Mouse (Mus musculus) lung, adult 2 months (tissue): ENCODE measurements at regions not wholly inside any gene's neighbourhood (a gene's known extent, or its start where the extent isn't known, plus 50 kb on each side); places are given as distances from the start of the nearest gene placed in this dataset.
"Not testable (repeated sequence)": the region's sequence is repeated elsewhere in the genome, so short reads cannot be mapped to it uniquely, and the experiment has no call there.

Experiments used
- DNase-seq: peaks from one replicate; pipeline ENCODE4 v3.0.0; 2022
- H3K4me1 ChIP-seq: fragments of 200-500 bp; 2 replicates; pipeline ENCODE4 v1.6.1; 2011; ENCODE audit warnings: low read length; ENCODE audit not compliant: control insufficient read depth, insufficient read depth
- H3K4me3 ChIP-seq: fragments of 200-500 bp; replicated peaks from 2 replicates; pipeline ENCODE3; 2011; ENCODE audit warnings: low read depth, mild to moderate bottlenecking, control low read depth, low read length; ENCODE audit errors: extremely low read depth
- CTCF ChIP-seq: fragments of 200-500 bp; IDR thresholded peaks from 2 replicates; pipeline ENCODE4 v1.5.1; 2011; ENCODE audit warnings: mild to moderate bottlenecking, low read length, control low read depth; ENCODE audit not compliant: insufficient read depth
- POLR2A ChIP-seq: fragments of 200-500 bp; IDR thresholded peaks from 2 replicates; pipeline ENCODE4 v1.6.1; 2011; ENCODE audit warnings: low read depth, mild to moderate bottlenecking, control low read depth, low read length, borderline replicate concordance; ENCODE audit errors: extremely low read depth
- WGBS: fragments of 180-500 bp; shearing (Covaris S2); methylation state at CpG from one replicate; pipeline ENCODE4 v1.1.7; 2018; 5-methylcytosine and 5-hydroxymethylcytosine counted together

DNA sequence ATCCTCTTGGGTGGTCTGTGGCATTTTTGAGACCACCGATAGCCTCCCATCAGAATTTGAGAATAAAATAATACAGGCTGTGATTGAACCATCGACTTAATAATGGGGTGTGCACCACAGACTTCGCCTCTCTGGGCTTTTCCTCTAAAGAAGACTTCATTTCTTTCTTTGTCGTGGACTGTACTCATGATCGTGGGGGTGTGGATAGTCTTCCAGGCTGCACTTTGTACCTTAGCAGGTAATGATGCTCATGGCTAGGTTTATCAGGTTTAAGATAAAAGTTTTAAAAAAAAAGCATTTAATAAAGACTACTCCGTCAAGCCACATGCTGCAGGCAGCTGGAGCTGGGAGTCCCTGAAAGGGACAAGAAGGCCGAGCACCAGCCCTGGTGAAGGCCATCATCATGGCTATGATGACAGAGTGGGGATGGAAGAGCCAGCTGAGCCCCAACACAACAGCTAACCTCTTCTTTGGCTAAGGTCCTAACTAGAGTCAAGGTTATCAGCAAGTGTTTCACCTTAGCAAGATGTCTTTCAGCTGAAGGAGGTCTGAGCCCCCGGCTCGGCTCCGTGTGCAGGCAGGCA lies 153.4 kb downstream of the Bcl2l11 start:
- H3K4me1 ChIP-seq = peaks cover 6% of the 10 kb centered on the region; the same call in 1 of the 2 replicates
- WGBS = 80% methylated on average over 10 of the region's 10 CpGs
- DNase-seq = no peak
- TF ChIP-seq POLR2A = no peak
- no peak for TF ChIP-seq CTCF
- no peak overlapping the region for H3K4me3 ChIP-seq

DNA sequence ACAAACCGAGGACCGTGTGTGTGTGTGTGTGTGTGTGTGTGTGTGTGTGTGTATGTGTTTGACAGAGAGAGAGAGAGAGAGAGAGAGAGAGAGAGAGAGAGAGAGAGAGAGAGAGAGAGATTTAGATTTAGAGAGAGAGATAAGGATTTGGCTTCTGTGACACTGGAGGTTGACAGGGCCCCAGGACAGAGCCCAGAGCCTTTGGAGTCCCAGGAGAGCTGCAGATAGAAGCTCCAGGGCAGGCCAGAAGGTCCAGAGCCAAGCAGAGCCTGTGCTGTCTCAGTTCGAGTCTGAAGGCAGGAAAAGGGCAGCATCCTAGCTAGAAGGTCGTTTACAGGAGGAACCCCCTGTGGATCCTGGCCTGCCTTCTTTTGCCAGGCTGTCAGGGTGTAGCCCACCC lies 156.8 kb downstream of the Bcl2l11 start:
- no peaks in the 10 kb centered on the region for H3K4me1 ChIP-seq
- TF ChIP-seq CTCF = no peak
- TF ChIP-seq POLR2A = no peak
- 45% methylated on average over 4 of the region's 4 CpGs for WGBS
- H3K4me3 ChIP-seq = no peak overlapping the region
- DNase-seq = no peak

DNA sequence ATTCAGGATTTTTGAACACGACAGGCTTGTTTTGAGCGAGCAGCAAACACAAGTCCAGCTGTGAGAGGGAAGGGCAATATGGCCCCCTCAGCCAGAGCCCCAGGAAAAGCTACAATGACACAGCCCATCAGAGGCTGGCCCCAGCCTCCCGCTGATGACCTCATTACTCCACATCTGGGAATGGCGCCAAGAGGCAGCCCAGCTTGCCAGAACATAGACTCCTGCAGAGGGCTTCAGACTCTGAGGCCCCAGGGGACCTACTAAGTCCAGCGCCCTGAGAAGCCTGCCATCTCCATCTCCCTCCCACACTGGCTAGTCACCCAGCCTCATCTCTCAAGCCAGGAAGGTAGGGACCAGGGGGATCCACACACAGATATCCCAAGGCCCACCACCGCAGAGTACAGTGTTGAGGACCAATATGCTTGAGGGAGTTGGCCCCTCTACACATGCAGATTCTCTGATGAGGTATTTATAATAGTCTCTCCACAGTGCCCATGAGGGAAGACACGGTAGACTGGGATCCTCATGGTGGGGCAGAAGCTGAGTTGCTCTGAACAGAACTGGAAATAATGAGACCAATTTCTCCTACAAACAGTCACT lies 159.1 kb downstream of the Bcl2l11 start:
- Histone ChIP-seq H3K4me3 (no peak overlapping the region), H3K4me1 (no peaks in the 10 kb centered on the region)
- WGBS = 34% methylated on average over 7 of the region's 7 CpGs
- no peak for TF ChIP-seq POLR2A
- peak; percentile 64 for DNase-seq

DNA sequence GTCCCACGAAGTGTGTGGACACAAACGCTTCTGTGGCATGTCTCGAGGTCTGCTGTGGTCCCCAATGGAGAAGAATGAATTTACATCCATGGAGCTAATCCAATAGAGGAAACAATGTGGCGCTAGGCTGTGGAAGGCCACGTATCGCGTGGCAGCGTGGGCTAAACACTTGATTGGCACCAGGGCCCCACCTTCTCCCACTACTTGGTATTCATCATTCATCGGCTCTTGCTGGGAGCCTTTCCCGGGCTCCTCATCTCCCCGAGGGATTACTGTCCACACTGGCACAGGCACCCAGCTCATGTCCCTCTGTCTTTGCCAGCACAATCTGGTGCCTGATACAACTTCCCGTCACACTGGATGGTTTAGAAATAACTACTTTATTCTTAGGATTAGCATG lies 159.6 kb downstream of the Bcl2l11 start:
- TF ChIP-seq POLR2A (no peak), CTCF (no peak)
- no peak for DNase-seq
- no peaks in the 10 kb centered on the region for H3K4me1 ChIP-seq
- H3K4me3 ChIP-seq = no peak overlapping the region
- WGBS = 88% methylated on average over 12 of the region's 12 CpGs

DNA sequence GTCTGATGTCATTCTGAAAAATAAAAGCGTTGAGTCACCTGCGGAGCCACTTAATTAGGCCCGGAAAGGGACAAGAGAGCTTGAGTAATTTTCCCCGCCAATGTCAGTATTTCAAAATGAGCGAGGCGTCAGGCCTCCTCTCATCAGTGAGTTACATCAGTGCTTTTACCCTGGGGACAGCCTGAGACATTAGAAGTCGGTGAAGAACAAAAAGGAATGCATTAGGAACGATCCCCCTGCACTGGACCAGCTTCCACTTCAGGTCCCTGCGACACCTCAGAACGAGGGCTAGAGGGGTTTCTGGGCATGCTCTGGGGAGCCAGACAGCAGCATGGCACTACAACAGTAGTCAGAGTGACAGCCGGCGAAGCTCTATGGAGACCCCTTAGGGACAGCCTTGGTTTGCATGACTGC lies 162.3 kb downstream of the Bcl2l11 start:
- DNase-seq = no peak
- 62% methylated on average over 12 of the region's 12 CpGs for WGBS
- Histone ChIP-seq H3K4me1 (no peaks in the 10 kb centered on the region), H3K4me3 (no peak overlapping the region)
- TF ChIP-seq POLR2A = no peak
- TF ChIP-seq CTCF = no peak

DNA sequence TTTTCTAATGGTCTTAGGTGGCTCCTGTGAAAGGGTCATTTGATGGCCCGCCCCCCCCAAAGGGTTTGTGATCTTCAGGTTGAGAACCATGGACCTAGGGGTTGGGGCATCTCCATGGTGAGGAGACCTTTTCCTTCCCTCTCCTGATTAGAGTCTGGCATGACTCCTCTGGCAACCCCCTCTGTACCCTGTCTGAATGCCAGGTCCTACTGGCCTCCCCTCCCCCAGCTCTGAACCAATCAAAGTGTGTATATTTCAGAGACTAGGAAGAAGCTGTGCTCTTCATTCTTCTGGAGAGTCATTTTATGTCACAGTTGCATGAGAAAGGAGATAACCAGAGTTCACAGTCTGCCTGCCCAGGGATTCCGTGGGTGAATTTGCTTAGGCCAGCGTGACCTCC lies 164.8 kb downstream of the Bcl2l11 start:
- H3K4me3 ChIP-seq = no peak overlapping the region
- over 99% methylated on average over 3 of the region's 3 CpGs for WGBS
- H3K4me1 ChIP-seq = no peaks in the 10 kb centered on the region; the same call in 1 of the 2 replicates
- DNase-seq = no peak
- no peak for TF ChIP-seq CTCF
- TF ChIP-seq POLR2A = no peak

DNA sequence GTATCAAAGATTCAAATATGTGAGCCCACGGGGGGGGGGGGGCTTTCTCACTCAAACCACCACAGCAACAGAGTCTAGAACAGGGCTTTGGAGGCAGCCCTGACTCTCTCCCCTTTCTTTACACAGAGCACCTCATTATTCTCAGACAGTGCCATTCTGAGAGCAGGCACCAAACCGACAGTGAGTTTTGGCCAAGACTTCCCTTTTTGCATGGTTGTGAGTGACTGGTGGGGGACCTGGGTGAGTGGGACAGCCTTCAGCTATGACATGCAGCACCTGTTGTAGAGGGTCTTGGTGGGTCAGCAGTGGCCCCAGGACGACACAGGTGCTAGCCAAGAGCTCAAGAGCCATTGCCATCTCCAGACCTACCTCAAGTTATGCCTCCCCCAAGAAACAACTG lies 168.8 kb downstream of the Bcl2l11 start:
- peaks cover 6% of the 10 kb centered on the region; the same call in 1 of the 2 replicates for H3K4me1 ChIP-seq
- WGBS = 72% methylated on average over 3 of the region's 3 CpGs
- no peak overlapping the region for H3K4me3 ChIP-seq
- DNase-seq = no peak
- TF ChIP-seq POLR2A (no peak), CTCF (no peak)

DNA sequence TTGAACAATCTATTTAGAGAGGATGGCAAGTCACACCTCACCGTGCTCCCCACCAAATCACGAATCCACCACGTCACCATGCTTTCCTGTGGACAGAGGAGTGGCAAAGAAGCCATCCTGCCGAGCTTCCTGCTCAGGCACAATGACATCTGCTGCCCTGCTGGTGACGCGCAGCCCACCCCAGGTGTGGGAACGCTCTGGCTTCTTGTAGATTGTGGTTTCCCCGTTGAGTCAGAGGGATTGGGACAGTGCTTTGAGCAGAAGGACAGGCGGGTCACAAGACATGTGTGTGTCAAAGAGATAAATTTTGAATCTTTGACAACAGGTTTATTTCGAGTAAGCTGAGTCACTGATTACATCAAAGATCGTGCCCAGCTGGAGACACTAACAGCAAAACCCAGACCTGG lies 169.2 kb downstream of the Bcl2l11 start:
- Histone ChIP-seq H3K4me1 (peaks cover 6% of the 10 kb centered on the region; the same call in 1 of the 2 replicates), H3K4me3 (no peak overlapping the region)
- WGBS = 56% methylated on average over 11 of the region's 11 CpGs
- DNase-seq = no peak
- no peak for TF ChIP-seq POLR2A
- TF ChIP-seq CTCF = no peak

DNA sequence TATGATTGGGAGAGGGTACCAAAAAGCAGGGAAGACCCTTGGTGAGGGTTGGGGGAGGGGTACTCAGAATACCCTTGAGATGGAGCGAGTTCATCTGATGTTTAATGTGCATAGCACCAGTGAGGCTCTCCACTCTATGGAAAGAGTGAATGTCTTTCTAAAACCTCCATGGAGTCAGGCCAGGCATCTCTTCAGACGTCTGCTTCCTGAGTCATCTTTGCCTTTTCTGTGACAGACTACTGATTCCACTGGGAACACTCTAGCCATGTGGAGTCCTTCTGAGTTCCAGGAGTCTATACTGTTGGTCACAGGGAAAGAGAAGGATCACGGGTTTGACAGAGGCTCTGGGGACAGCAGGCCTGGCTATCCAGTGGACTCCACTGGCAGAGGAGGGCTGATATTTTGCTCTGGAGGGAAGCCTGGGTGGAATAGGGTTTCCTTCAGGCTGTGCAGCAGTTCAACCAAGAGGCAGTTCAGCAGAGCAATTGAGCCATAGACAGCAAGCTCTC lies 169.9 kb downstream of the Bcl2l11 start:
- no peak overlapping the region for H3K4me3 ChIP-seq
- TF ChIP-seq CTCF (no peak), POLR2A (no peak)
- H3K4me1 ChIP-seq = peaks cover 6% of the 10 kb centered on the region; the same call in 1 of the 2 replicates
- DNase-seq = no peak
- 81% methylated on average over 3 of the region's 3 CpGs for WGBS

DNA sequence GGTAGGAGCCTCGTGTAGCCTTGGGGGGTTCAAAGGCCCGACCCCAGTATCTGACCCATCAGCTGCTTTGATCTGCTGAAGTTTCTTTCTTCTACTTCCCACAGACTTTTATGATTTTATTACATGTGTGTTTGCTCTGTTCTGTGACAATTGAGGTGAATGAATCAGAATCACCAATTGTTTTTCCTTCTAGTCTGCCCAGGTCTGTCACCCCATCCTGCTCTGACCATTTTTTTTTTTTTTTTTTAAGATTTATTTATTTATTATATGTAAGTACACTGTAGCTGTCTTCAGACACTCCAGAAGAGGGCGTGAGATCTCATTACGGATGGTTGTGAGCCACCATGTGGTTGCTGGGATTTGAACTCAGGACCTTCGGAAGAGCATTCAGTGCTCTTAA lies 170.6 kb downstream of the Bcl2l11 start:
- not testable (repeated sequence) for DNase-seq, H3K4me3 ChIP-seq, H3K4me1 ChIP-seq
- WGBS = 73% methylated on average over 5 of the region's 5 CpGs
